8 mouse cellular contexts compared by ENCODE assay signal in genomic region chr6:47333016-47333415, GRCm38 (mm10).
DNase-seq lines count a peak whose midpoint lies in the region; ATAC-seq lines count a peak whose summit lies in the region.

No protein-coding gene starts in this region.

- ATAC-seq in cerebellum, adult (ENCODE audit: insufficient number of reproducible peaks, low FRiP score, low TSS enrichment), result no peak
- no peak for ATAC-seq in heart, embryonic 15.5 days (replicated peaks; ENCODE audit: insufficient number of reproducible peaks, insufficient read depth, low FRiP score, low read depth)
- ATAC-seq in midbrain, embryonic 15.5 days (replicated peaks), result no peak
- ATAC-seq in midbrain, embryonic 13.5 days, result no peak

- 11% methylated on average over 4 of the region's 4 CpGs for WGBS in heart, embryonic 15.5 days
- 31% methylated on average over 4 of the region's 4 CpGs for WGBS in midbrain, embryonic 15.5 days
- 30% methylated on average over 4 of the region's 4 CpGs for WGBS in midbrain, embryonic 13.5 days

- no peak overlapping the region for H3K9ac ChIP-seq in heart, embryonic 15.5 days
- H3K9ac ChIP-seq in midbrain, embryonic 15.5 days, result no peak overlapping the region
- no peak overlapping the region for H3K9ac ChIP-seq in midbrain, embryonic 13.5 days (replicated peaks)

- peak overlapping the region; percentile 29; the same call in 1 of the 2 replicates for H3K27ac ChIP-seq in heart, embryonic 15.5 days
- 0 out of 2 replicates have a peak overlapping the region, but pooled peaks have one; percentile 30 for H3K27ac ChIP-seq in midbrain, embryonic 15.5 days
- H3K27ac ChIP-seq in midbrain, embryonic 13.5 days, result no peak overlapping the region

- H3K4me3 ChIP-seq in heart, embryonic 15.5 days, result no peak overlapping the region
- H3K4me3 ChIP-seq in midbrain, embryonic 15.5 days, result no peak overlapping the region
- no peak overlapping the region for H3K4me3 ChIP-seq in midbrain, embryonic 13.5 days (replicated peaks)

- H3K36me3 ChIP-seq in heart, embryonic 15.5 days, result no peaks in the 10 kb centered on the region
- no peaks in the 10 kb centered on the region for H3K36me3 ChIP-seq in midbrain, embryonic 15.5 days (replicated peaks)
- H3K36me3 ChIP-seq in midbrain, embryonic 13.5 days, result no peaks in the 10 kb centered on the region

- H3K27me3 ChIP-seq in heart, embryonic 15.5 days, result no peaks in the 10 kb centered on the region
- no peaks in the 10 kb centered on the region for H3K27me3 ChIP-seq in midbrain, embryonic 15.5 days (replicated peaks)
- no peaks in the 10 kb centered on the region for H3K27me3 ChIP-seq in midbrain, embryonic 13.5 days

- DNase-seq in cerebellum, adult 9-10 months, result peak; percentile 11
- no peak for DNase-seq in heart, postnatal 36 days
- peak; percentile 44 for DNase-seq in telencephalon, adult 2 months (ENCODE audit: low read depth, low spot score)
- DNase-seq in gastrocnemius, postnatal 14 days, result no peak

- peaks cover 5% of the 10 kb centered on the region for H3K4me1 ChIP-seq in heart, embryonic 15.5 days (replicated peaks)
- no peaks in the 10 kb centered on the region for H3K4me1 ChIP-seq in midbrain, embryonic 15.5 days
- peaks cover 4% of the 10 kb centered on the region; the same call in 1 of the 2 replicates for H3K4me1 ChIP-seq in midbrain, embryonic 13.5 days (replicated peaks)

- H3K4me2 ChIP-seq in heart, embryonic 15.5 days, result peak overlapping the region; percentile 40
- no peak overlapping the region for H3K4me2 ChIP-seq in midbrain, embryonic 15.5 days
- H3K4me2 ChIP-seq in midbrain, embryonic 13.5 days (replicated peaks), result no peak overlapping the region

- intact Hi-C loops in heart, postnatal 36 days (cut with DNase I), result no loop called here
- intact Hi-C loops in gastrocnemius, postnatal 14 days (cut with DNase I; ENCODE audit: low total_unique reads), result no loop called here

- no peaks in the 10 kb centered on the region for H3K9me3 ChIP-seq in heart, embryonic 15.5 days (replicated peaks)
- no peaks in the 10 kb centered on the region for H3K9me3 ChIP-seq in midbrain, embryonic 15.5 days
- H3K9me3 ChIP-seq in midbrain, embryonic 13.5 days, result no peaks in the 10 kb centered on the region

Comparison
In these comparisons a context has a peak if more than half of its experiments do, and no peak if none do; other contexts are left out.
1. DNase-seq: peak in cerebellum, adult 9-10 months (single experiment) and telencephalon, adult 2 months (single experiment); none in heart, postnatal 36 days (0 of 2) and gastrocnemius, postnatal 14 days (single experiment).